Comparison of ENCODE assay signal across 29 mouse cellular contexts in genomic region chr1:194780794-194781390, GRCm38 (mm10).
DNase-seq lines count a peak whose midpoint lies in the region; ATAC-seq and TF ChIP-seq lines count a peak whose summit lies in the region.
"Had no signal": no experiment of that assay in that cellular context is flagged by ENCODE, and none has a peak within 500 bp of the region (broad histone marks: within the 10 kb centered on the region; RNA-seq: fewer than 3 reads in every experiment).

No protein-coding gene starts in this region.

- no peaks in the 10 kb centered on the region for H3K4me1 ChIP-seq in cerebellum, adult 2 months (ENCODE audit: control insufficient read depth, insufficient read depth, low read length)
- no peaks in the 10 kb centered on the region for H3K4me1 ChIP-seq in heart, embryonic 12.5 days (replicated peaks)
- H3K4me1 ChIP-seq: embryonic facial prominence, embryonic 13.5 days; heart, embryonic 15.5 days; intestine, embryonic 15.5 days; limb, embryonic 10.5 days; lung, embryonic 15.5 days; stomach, embryonic 15.5 days had no signal

- peaks cover 10% of the 10 kb centered on the region; the same call in 1 of the 2 replicates for H3K36me3 ChIP-seq in heart, embryonic 12.5 days
- H3K36me3 ChIP-seq: intestine, embryonic 15.5 days; limb, embryonic 10.5 days; liver, embryonic 15.5 days; stomach, embryonic 15.5 days had no signal

- 19% methylated on average over 5 of the region's 5 CpGs for WGBS in cerebellum, adult 2 months
- 82% methylated on average over 5 of the region's 5 CpGs for WGBS in heart, embryonic 12.5 days

- H3K27ac ChIP-seq in cerebellum, adult 2 months (ENCODE audit: insufficient read depth, low read length): no peak overlapping the region
- 0 out of 2 replicates have a peak overlapping the region, but pooled peaks have one; percentile 41 for H3K27ac ChIP-seq in heart, embryonic 12.5 days (ENCODE audit: poor library complexity, severe bottlenecking)
- H3K27ac ChIP-seq: embryonic facial prominence, embryonic 13.5 days; heart, embryonic 15.5 days; intestine, embryonic 15.5 days; left cerebral cortex, adult 2 months; limb, embryonic 10.5 days; liver, embryonic 15.5 days; lung, embryonic 15.5 days; stomach, embryonic 15.5 days had no signal

- no peak overlapping the region for H3K9ac ChIP-seq in heart, embryonic 12.5 days
- H3K9ac ChIP-seq: embryonic facial prominence, embryonic 13.5 days; heart, embryonic 15.5 days; intestine, embryonic 15.5 days; liver, embryonic 15.5 days; lung, embryonic 15.5 days; stomach, embryonic 15.5 days had no signal

- no peaks in the 10 kb centered on the region for H3K27me3 ChIP-seq in cerebellum, adult 2 months (ENCODE audit: control insufficient read depth, insufficient read depth, low read length)
- H3K27me3 ChIP-seq in heart, embryonic 12.5 days (replicated peaks): peaks cover 7% of the 10 kb centered on the region; the same call in 1 of the 2 replicates
- H3K27me3 ChIP-seq: embryonic facial prominence, embryonic 13.5 days; heart, embryonic 15.5 days; intestine, embryonic 15.5 days; liver, embryonic 15.5 days; lung, embryonic 15.5 days; stomach, embryonic 15.5 days had no signal

- H3K4me2 ChIP-seq in heart, embryonic 12.5 days: no peak overlapping the region
- H3K4me2 ChIP-seq: embryonic facial prominence, embryonic 13.5 days; heart, embryonic 15.5 days; intestine, embryonic 15.5 days; liver, embryonic 15.5 days; lung, embryonic 15.5 days; stomach, embryonic 15.5 days had no signal

- DNase-seq in cerebellum, postnatal 10 days: peak; percentile 57 to 73
- no peak for DNase-seq in cerebellum, adult 2 months
- no peak for DNase-seq in heart, postnatal 4 days
- peak; percentile 27 for DNase-seq in layer of hippocampus, adult 9-11 months
- DNase-seq in layer of hippocampus, adult 9-10 months (ENCODE audit: low spot score): no peak
- DNase-seq in brain, adult 2 months (ENCODE audit: low read depth, low spot score): peak; percentile 33
- no peak for DNase-seq in spleen, postnatal 4 days (ENCODE audit: low spot score in 2 of 2)
- DNase-seq: adrenal gland, postnatal 10 days; cerebellum, adult 9-11 months; gastrocnemius, postnatal 10 days; heart, postnatal 36 days; kidney, adult 8-10 months; kidney, postnatal 10 days; liver; lung, postnatal 4 days; right cerebral cortex, adult 18-20 months; right cerebral cortex, postnatal 4 days; thymus, postnatal 36 days had no signal

- no peak for ATAC-seq in heart, embryonic 12.5 days (ENCODE audit: insufficient number of reproducible peaks, low FRiP score)
- ATAC-seq: forebrain, embryonic 16.5 days; intestine, embryonic 15.5 days had no signal

- no peaks in the 10 kb centered on the region for H3K9me3 ChIP-seq in heart, embryonic 12.5 days (replicated peaks)
- H3K9me3 ChIP-seq: embryonic facial prominence, embryonic 13.5 days; heart, embryonic 15.5 days; intestine, embryonic 15.5 days; limb, embryonic 10.5 days; liver, embryonic 15.5 days; lung, embryonic 15.5 days; stomach, embryonic 15.5 days had no signal

- no peak for TF ChIP-seq CTCF in cerebellum, adult 2 months (IDR thresholded peaks at IDR 0.05; ENCODE audit: borderline replicate concordance, insufficient read depth, low read depth, low read length)

- TF ChIP-seq POLR2A in cerebellum, adult 2 months (IDR thresholded peaks at IDR 0.05; ENCODE audit: borderline replicate concordance, insufficient read depth, low read length): no peak

- H3K4me3 ChIP-seq in cerebellum, adult 2 months (replicated peaks; ENCODE audit: insufficient read depth, low read depth, low read length): no peak overlapping the region
- H3K4me3 ChIP-seq in heart, embryonic 12.5 days: no peak overlapping the region
- H3K4me3 ChIP-seq: embryonic facial prominence, embryonic 13.5 days; erythroblast, embryonic 14.5 days; heart, embryonic 15.5 days; intestine, embryonic 15.5 days; left cerebral cortex, adult 2 months; limb, embryonic 10.5 days; liver, embryonic 15.5 days; lung, embryonic 15.5 days; stomach, embryonic 15.5 days had no signal

Comparison
In these comparisons a context has a peak if more than half of its experiments do, and no peak if none do; other contexts are left out.
1. DNase-seq: peak in cerebellum, postnatal 10 days (2 of 2), layer of hippocampus, adult 9-11 months (single experiment) and brain, adult 2 months (single experiment); none in cerebellum, adult 2 months (0 of 2), heart, postnatal 4 days (single experiment), layer of hippocampus, adult 9-10 months (single experiment) and spleen, postnatal 4 days (0 of 2).